Mouse (Mus musculus) C2C12 (cell line): ENCODE results near the gene Cnksr3.

Experiments used
- CEBPB ChIP-seq: IDR thresholded peaks from one replicate; pipeline ENCODE4 v1.6.1; 2011; ENCODE audit warnings: low read depth, mild to moderate bottlenecking, control low read depth, moderate library complexity
- CTCF ChIP-seq: IDR thresholded peaks from one replicate; pipeline ENCODE4 v1.5.1; 2011; ENCODE audit not compliant: control insufficient read depth, insufficient read depth, insufficient read length
- FOSL1 ChIP-seq: IDR thresholded peaks from one replicate; pipeline ENCODE4 v1.8.0; 2011; ENCODE audit warnings: mild to moderate bottlenecking, low read length; ENCODE audit not compliant: poor library complexity, insufficient read depth, severe bottlenecking
- MAX ChIP-seq: IDR thresholded peaks from one replicate; pipeline ENCODE4 v1.6.1; 2011; ENCODE audit warnings: mild to moderate bottlenecking, control low read depth
- MYOD1 ChIP-seq: IDR thresholded peaks from one replicate; pipeline ENCODE4 v1.6.1; 2011; ENCODE audit warnings: low read depth; ENCODE audit not compliant: control insufficient read depth, insufficient read length
- USF1 ChIP-seq: IDR thresholded peaks from one replicate; pipeline ENCODE4 v1.6.1; 2011; ENCODE audit warnings: low read depth, mild to moderate bottlenecking, control low read depth, moderate library complexity

- TF ChIP-seq CTCF: no peak
- no peak for TF ChIP-seq USF1
- peak; percentile 60 for TF ChIP-seq MYOD1
- peak; percentile 35 for TF ChIP-seq MAX
- peak; percentile 95 for TF ChIP-seq FOSL1
- TF ChIP-seq CEBPB: no peak
These were observed 98.3 kb downstream of the Cnksr3 start for GRCm38 (mm10) chr10:7113747-7114146.
